Mouse (Mus musculus) liver, embryonic 14.5 days (tissue): ENCODE results near the gene Scube3.

ENCODE experiments used
- CTCF ChIP-seq: IDR thresholded peaks from 2 replicates; pipeline ENCODE4 v1.5.1; 2016; ENCODE audit warnings: antibody characterized with exemption, low read depth, control low read depth
- EP300 ChIP-seq: IDR thresholded peaks from 2 replicates; pipeline ENCODE4 v1.6.1; 2016; ENCODE audit warnings: antibody characterized with exemption, low read depth

- TF ChIP-seq CTCF, result no peak
- TF ChIP-seq EP300, result no peak
These were observed 1.0 kb downstream of the Scube3 start for GRCm38 (mm10) chr17:28142700-28143610.
